Mouse (Mus musculus): Measurements from ENCODE around the gene Dennd1b. TPM values are rescaled to one million over a fixed set of nuclear protein-coding genes. Genes with fewer than 3 reads are reported as not detected.

The Dennd1b gene
- polyA plus RNA-seq, 1 experiment = 4.2 TPM

DNA sequence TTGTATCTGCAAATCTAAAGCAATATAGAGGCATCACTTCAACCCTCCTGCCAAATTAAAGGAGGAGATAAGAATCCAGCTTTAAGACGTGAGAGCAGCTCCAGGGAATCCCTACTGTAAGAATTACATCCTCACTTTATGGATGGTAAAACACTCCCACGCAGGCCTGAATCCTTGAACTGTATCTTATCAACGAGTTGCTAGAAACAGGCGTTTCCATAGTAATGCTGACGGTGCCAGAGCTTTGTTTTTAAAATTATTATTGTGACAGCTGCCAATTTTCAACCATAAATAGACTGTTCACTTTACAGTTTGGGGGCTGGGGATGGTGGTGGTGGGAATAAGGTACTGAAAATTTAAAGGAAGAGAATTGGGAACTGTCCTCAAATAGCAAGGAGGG, 239.8 kb downstream of the Dennd1b start:
- Histone ChIP-seq H3K4me1 (ENCODE audit: control insufficient read depth, insufficient read depth, insufficient read length, low read length) (no peaks in the 10 kb centered on the region), H3K4me3 (ENCODE audit: insufficient read depth, low read depth, low read length) (no peak overlapping the region), H3K27ac (replicated peaks; ENCODE audit: low read depth, low read length) (no peak overlapping the region)

- H3K4me3 ChIP-seq (ENCODE audit: insufficient read depth, low read depth, low read length) = no peak overlapping the region
- no peak overlapping the region for H3K27ac ChIP-seq (replicated peaks; ENCODE audit: low read depth, low read length)
- no peaks in the 10 kb centered on the region for H3K4me1 ChIP-seq (ENCODE audit: control insufficient read depth, insufficient read depth, insufficient read length, low read length)
Measured at GRCm38 (mm10) chr1:139206259-139206658, 243.0 kb downstream of the Dennd1b start.

- no peak overlapping the region for H3K4me3 ChIP-seq (ENCODE audit: insufficient read depth, low read depth, low read length)
- H3K4me1 ChIP-seq (ENCODE audit: control insufficient read depth, insufficient read depth, insufficient read length, low read length) = no peaks in the 10 kb centered on the region
- H3K27ac ChIP-seq (replicated peaks; ENCODE audit: low read depth, low read length) = no peak overlapping the region
Measured at GRCm38 (mm10) chr1:139209796-139210195, 246.6 kb downstream of the Dennd1b start.

DNA sequence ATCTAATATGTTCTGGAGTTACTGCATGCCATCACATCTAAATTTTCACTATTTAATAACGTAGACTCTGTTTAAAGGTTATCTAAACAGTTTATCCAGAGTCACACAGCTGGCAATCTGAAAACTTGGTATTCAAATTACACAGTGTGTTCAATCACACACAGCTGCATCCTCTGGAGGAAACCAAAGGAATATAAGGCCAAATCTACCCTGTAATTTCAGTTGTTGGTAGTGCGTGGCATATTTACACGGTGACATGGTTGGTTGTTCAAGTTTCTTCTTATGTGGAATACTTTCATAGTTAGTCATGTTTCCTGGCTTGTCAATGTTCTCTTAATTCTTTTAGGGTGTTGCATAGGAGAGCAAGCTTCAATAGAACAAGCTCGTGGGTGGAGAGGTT, 247.3 kb downstream of the Dennd1b start:
- Histone ChIP-seq H3K27ac (replicated peaks; ENCODE audit: low read depth, low read length) (no peak overlapping the region), H3K4me3 (ENCODE audit: insufficient read depth, low read depth, low read length) (no peak overlapping the region), H3K4me1 (ENCODE audit: control insufficient read depth, insufficient read depth, insufficient read length, low read length) (no peaks in the 10 kb centered on the region)

DNA sequence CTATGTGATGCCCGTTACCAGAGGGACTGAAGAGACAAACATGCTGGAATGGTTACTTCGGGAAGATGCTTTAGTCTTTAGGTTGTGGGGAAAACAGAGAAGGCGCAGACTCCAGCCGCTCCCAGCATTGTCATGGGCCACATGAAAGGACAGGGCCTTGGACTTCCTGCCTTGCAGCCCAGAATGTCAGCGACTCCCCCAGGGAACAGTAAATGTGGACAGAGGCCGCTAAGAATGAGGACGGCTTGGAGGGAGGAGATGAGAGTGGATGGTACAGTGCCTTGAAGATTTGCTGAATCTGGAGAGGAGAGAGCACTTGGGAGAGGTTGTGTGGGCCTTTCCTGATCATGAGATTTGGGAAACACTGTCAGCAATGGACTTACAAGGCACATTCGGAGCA, 252.1 kb downstream of the Dennd1b start:
- Histone ChIP-seq H3K4me1 (ENCODE audit: control insufficient read depth, insufficient read depth, insufficient read length, low read length) (no peaks in the 10 kb centered on the region), H3K4me3 (ENCODE audit: insufficient read depth, low read depth, low read length) (no peak overlapping the region), H3K27ac (replicated peaks; ENCODE audit: low read depth, low read length) (peak overlapping the region; percentile 19; the same call in 1 of the 2 replicates)

DNA sequence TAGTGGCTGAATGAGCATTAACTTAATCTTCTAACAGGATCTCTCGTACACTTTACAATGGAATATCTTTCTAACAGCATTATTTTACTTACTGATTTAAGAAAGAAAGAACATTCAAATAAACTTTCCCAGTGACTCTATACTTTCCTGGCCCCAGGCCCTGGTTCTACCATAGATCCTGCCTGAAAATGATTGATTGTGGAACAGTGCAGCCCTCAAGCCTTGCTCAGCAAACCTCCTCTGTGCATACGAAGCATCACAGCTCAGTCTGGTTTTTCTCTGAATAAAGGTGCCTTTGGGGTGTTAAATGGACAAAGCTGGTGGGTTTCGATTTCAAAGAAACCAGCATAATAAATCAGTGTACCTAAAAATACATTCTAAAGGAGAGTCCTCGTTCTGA, 260.6 kb downstream of the Dennd1b start:
- no peak overlapping the region for H3K27ac ChIP-seq (replicated peaks; ENCODE audit: low read depth, low read length)
- H3K4me3 ChIP-seq (ENCODE audit: insufficient read depth, low read depth, low read length) = no peak overlapping the region
- no peaks in the 10 kb centered on the region for H3K4me1 ChIP-seq (ENCODE audit: control insufficient read depth, insufficient read depth, insufficient read length, low read length)

GRCm38 (mm10) chr1:139224309-139224949, 261.2 kb downstream of the Dennd1b start:
- H3K27ac ChIP-seq (replicated peaks; ENCODE audit: low read depth, low read length) = no peak overlapping the region
- no peaks in the 10 kb centered on the region for H3K4me1 ChIP-seq (ENCODE audit: control insufficient read depth, insufficient read depth, insufficient read length, low read length)
- no peak overlapping the region for H3K4me3 ChIP-seq (ENCODE audit: insufficient read depth, low read depth, low read length)

Other genes with a start within 250 kb of the Dennd1b start
- not detected in 2 replicates for gene Lhx9, start 114.9 kb upstream of the Dennd1b start, polyA plus RNA-seq (2012; ENCODE audit: insufficient read depth, insufficient read length, missing spikeins)
- 18.4 and 24.5 TPM in 2 replicates for gene 2310009B15Rik, start 106.6 kb upstream of the Dennd1b start, polyA plus RNA-seq (2012; ENCODE audit: insufficient read depth, insufficient read length, missing spikeins)